In genomic region chr4:95138676-95139075, GRCm38 (mm10) we compare ENCODE assay signal across 18 mouse cellular contexts.
A peak's percentile ranks its signal among the peaks of the same experiment; 100 is the strongest.
DNase-seq lines count a peak whose midpoint lies in the region; ATAC-seq and TF ChIP-seq lines count a peak whose summit lies in the region.
"Had no signal": no experiment of that assay in that cellular context is flagged by ENCODE, and none has a peak within 500 bp of the region (broad histone marks: within the 10 kb centered on the region; RNA-seq: fewer than 3 reads in every experiment).

No protein-coding gene starts in this region.

- 83% methylated on average over 2 of the region's 2 CpGs for WGBS in forebrain, embryonic 10.5 days
- 79% methylated on average over 2 of the region's 2 CpGs for WGBS in forebrain, embryonic 11.5 days
- WGBS in kidney, embryonic 14.5 days: 37% methylated on average over 2 of the region's 2 CpGs
- WGBS in lung, embryonic 16.5 days: 21% methylated on average over 2 of the region's 2 CpGs
- WGBS in lung, adult 2 months: 64% methylated on average over 2 of the region's 2 CpGs

- no peak overlapping the region for H3K4me3 ChIP-seq in forebrain, embryonic 10.5 days
- no peak overlapping the region for H3K4me3 ChIP-seq in forebrain, embryonic 11.5 days (ENCODE audit: low read depth, low read length)
- H3K4me3 ChIP-seq in kidney, embryonic 14.5 days (ENCODE audit: low read length): no peak overlapping the region
- no peak overlapping the region for H3K4me3 ChIP-seq in layer of hippocampus, adult 2 months
- no peak overlapping the region for H3K4me3 ChIP-seq in lung, embryonic 16.5 days (ENCODE audit: low read length)
- no peak overlapping the region for H3K4me3 ChIP-seq in lung, adult 2 months (replicated peaks; ENCODE audit: extremely low read depth, low read depth, low read length)
- H3K4me3 ChIP-seq: embryonic facial prominence, embryonic 12.5 days; heart, embryonic 12.5 days; hindbrain, embryonic 10.5 days had no signal

- peaks cover 29% of the 10 kb centered on the region for H3K27me3 ChIP-seq in forebrain, embryonic 10.5 days (ENCODE audit: poor library complexity, severe bottlenecking)
- H3K27me3 ChIP-seq in forebrain, embryonic 11.5 days (ENCODE audit: control insufficient read depth, insufficient read depth, low read length): no peaks in the 10 kb centered on the region
- no peaks in the 10 kb centered on the region for H3K27me3 ChIP-seq in kidney, embryonic 14.5 days (ENCODE audit: control insufficient read depth, insufficient read depth, low read length)
- H3K27me3 ChIP-seq in lung, embryonic 16.5 days (ENCODE audit: control insufficient read depth, insufficient read depth, low read depth, low read length): no peaks in the 10 kb centered on the region
- H3K27me3 ChIP-seq: embryonic facial prominence, embryonic 12.5 days; heart, embryonic 12.5 days had no signal

- H3K27ac ChIP-seq in forebrain, embryonic 10.5 days: peak overlapping the region; percentile 76; the same call in 1 of the 2 replicates
- H3K27ac ChIP-seq in forebrain, embryonic 11.5 days (ENCODE audit: low read depth, low read length): no peak overlapping the region
- no peak overlapping the region for H3K27ac ChIP-seq in kidney, embryonic 14.5 days (ENCODE audit: low read depth, low read length)
- peak overlapping the region; percentile 28; the same call in 1 of the 2 replicates for H3K27ac ChIP-seq in layer of hippocampus, adult 2 months
- H3K27ac ChIP-seq in lung, embryonic 16.5 days (ENCODE audit: low read length): no peak overlapping the region; the same call in 1 of the 2 replicates
- H3K27ac ChIP-seq: hindbrain, embryonic 14.5 days had no signal

- no peak overlapping the region for H3K4me2 ChIP-seq in forebrain, embryonic 11.5 days (ENCODE audit: low read depth, low read length, severe bottlenecking)
- H3K4me2 ChIP-seq in kidney, embryonic 14.5 days (replicated peaks; ENCODE audit: low read depth, low read length): no peak overlapping the region
- no peak overlapping the region for H3K4me2 ChIP-seq in lung, embryonic 16.5 days (ENCODE audit: low read depth, low read length)
- H3K4me2 ChIP-seq: embryonic facial prominence, embryonic 12.5 days; heart, embryonic 12.5 days; hindbrain, embryonic 14.5 days had no signal

- H3K9me3 ChIP-seq in forebrain, embryonic 10.5 days: no peaks in the 10 kb centered on the region
- H3K9me3 ChIP-seq in forebrain, embryonic 11.5 days (ENCODE audit: control insufficient read depth, low read length): no peaks in the 10 kb centered on the region
- H3K9me3 ChIP-seq in kidney, embryonic 14.5 days (ENCODE audit: control insufficient read depth, low read length): no peaks in the 10 kb centered on the region
- H3K9me3 ChIP-seq in lung, embryonic 16.5 days (ENCODE audit: control insufficient read depth, low read length): no peaks in the 10 kb centered on the region
- H3K9me3 ChIP-seq: embryonic facial prominence, embryonic 12.5 days; heart, embryonic 12.5 days; hindbrain, embryonic 10.5 days had no signal

- no peak for TF ChIP-seq POLR2A in lung, adult 2 months (IDR thresholded peaks at IDR 0.05; ENCODE audit: borderline replicate concordance, extremely low read depth, low read depth, low read length)

- no peaks in the 10 kb centered on the region for H3K36me3 ChIP-seq in forebrain, embryonic 10.5 days (replicated peaks)
- H3K36me3 ChIP-seq in forebrain, embryonic 11.5 days (ENCODE audit: control insufficient read depth, insufficient read depth, low read length): no peaks in the 10 kb centered on the region
- H3K36me3 ChIP-seq in kidney, embryonic 14.5 days (ENCODE audit: control insufficient read depth, insufficient read depth, low read length): no peaks in the 10 kb centered on the region
- H3K36me3 ChIP-seq in lung, embryonic 16.5 days (ENCODE audit: control insufficient read depth, insufficient read depth, low read length): no peaks in the 10 kb centered on the region
- H3K36me3 ChIP-seq: embryonic facial prominence, embryonic 12.5 days; heart, embryonic 12.5 days; hindbrain, embryonic 10.5 days had no signal

- no peak for TF ChIP-seq CTCF in layer of hippocampus, adult 2 months (conservative IDR thresholded peaks at IDR 0.05)
- TF ChIP-seq CTCF in lung, adult 2 months (IDR thresholded peaks at IDR 0.05; ENCODE audit: insufficient read depth, low read length): no peak

- H3K9ac ChIP-seq in forebrain, embryonic 11.5 days (ENCODE audit: low read length): no peak overlapping the region
- H3K9ac ChIP-seq in kidney, embryonic 14.5 days (ENCODE audit: low read depth, low read length): no peak overlapping the region
- no peak overlapping the region for H3K9ac ChIP-seq in lung, embryonic 16.5 days (ENCODE audit: low read length)
- H3K9ac ChIP-seq: embryonic facial prominence, embryonic 12.5 days; heart, embryonic 12.5 days; hindbrain, embryonic 14.5 days had no signal

- peaks cover 52% of the 10 kb centered on the region for H3K4me1 ChIP-seq in forebrain, embryonic 10.5 days
- peaks cover 18% of the 10 kb centered on the region for H3K4me1 ChIP-seq in forebrain, embryonic 11.5 days (replicated peaks; ENCODE audit: control insufficient read depth, insufficient read depth, low read length)
- H3K4me1 ChIP-seq in kidney, embryonic 14.5 days (ENCODE audit: control insufficient read depth, insufficient read depth, low read length): peaks cover 20% of the 10 kb centered on the region; the same call in 1 of the 2 replicates
- peaks cover 12% of the 10 kb centered on the region; the same call in 1 of the 2 replicates for H3K4me1 ChIP-seq in lung, embryonic 16.5 days (replicated peaks; ENCODE audit: control insufficient read depth, insufficient read depth, low read length)
- peaks cover 7% of the 10 kb centered on the region for H3K4me1 ChIP-seq in lung, adult 2 months (ENCODE audit: control insufficient read depth, insufficient read depth, low read length)

- DNase-seq in forebrain, embryonic 10.5 days (ENCODE audit: extremely low spot score, low spot score): no peak
- DNase-seq in forebrain, embryonic 11.5 days (ENCODE audit: low spot score): no peak
- DNase-seq in kidney, adult 9 months: no peak
- DNase-seq in layer of hippocampus, adult 2 months (ENCODE audit: low spot score in 2 of 2): no peak
- no peak for DNase-seq in layer of hippocampus, adult 9-10 months (ENCODE audit: low spot score)
- DNase-seq in lung, adult 2 months: no peak
- DNase-seq: adrenal gland, postnatal 10 days; cerebellum, adult 11 months; cerebellum, adult 8-10 months; cerebellum, postnatal 14 days; embryo, embryonic 11 days; gastrocnemius, postnatal 10 days had no signal

- ATAC-seq in forebrain, embryonic 11.5 days (replicated peaks; ENCODE audit: low FRiP score): no peak
- peak; percentile 54 for ATAC-seq in kidney, embryonic 14.5 days (ENCODE audit: low FRiP score, low TSS enrichment)
- ATAC-seq in lung, embryonic 16.5 days (ENCODE audit: low read depth): 0 out of 2 replicates have a peak, but pooled peaks have one; percentile 13

Comparison
In these comparisons a context has a peak if more than half of its experiments do, and no peak if none do; other contexts are left out.
1. H3K27ac ChIP-seq: peak in forebrain, embryonic 10.5 days (single experiment) and layer of hippocampus, adult 2 months (single experiment); none in forebrain, embryonic 11.5 days (single experiment), kidney, embryonic 14.5 days (single experiment) and lung, embryonic 16.5 days (single experiment).